Mouse (Mus musculus): ENCODE measurements around the gene Gm14403. TPM values are rescaled to one million over a fixed set of nuclear protein-coding genes. Genes with fewer than 3 reads are reported as not detected.
"Not testable (repeated sequence)": the region's sequence is repeated elsewhere in the genome, so short reads cannot be mapped to it uniquely, and the experiment has no call there.

The Gm14403 gene
- polyA plus RNA-seq (2012; rRNA removed) (2.3 and 4.8 TPM in 2 replicates), polyA plus RNA-seq (2014; fragmentation: Nextera tagmentation; extraction: Ambion mirVana) (5.1 and 5.2 TPM in 2 replicates)

GRCm38 (mm10) chr2:177498067-177498466 lies at the start of gene Gm14403:
TSS of gene Gm14403 (plus strand) at chr2:177498215.
- ATAC-seq (ENCODE audit: low FRiP score, low read depth); H3K27ac ChIP-seq (replicated peaks; ENCODE audit: low read depth, low read length); H3K27me3 ChIP-seq (ENCODE audit: control insufficient read depth, insufficient read depth, low read length); DNase-seq (ENCODE audit: low spot score); H3K36me3 ChIP-seq (ENCODE audit: control insufficient read depth, insufficient read depth, low read length); H3K9me3 ChIP-seq (ENCODE audit: control insufficient read depth, low read length); H3K4me1 ChIP-seq (ENCODE audit: control insufficient read depth, insufficient read depth, low read length); H3K9ac ChIP-seq (ENCODE audit: low read depth, low read length, severe bottlenecking): not testable (repeated sequence)
- Histone ChIP-seq H3K4me3 (replicated peaks; ENCODE audit: low read length) (peak within 1 kb of the TSS; percentile 34), H3K4me2 (replicated peaks; ENCODE audit: low read depth, low read length, severe bottlenecking) (peak within 1 kb of the TSS; percentile 25; the same call in 1 of the 2 replicates)
- WGBS = 10% methylated on average over 7 of the region's 7 CpGs

- H3K27me3 ChIP-seq (ENCODE audit: control insufficient read depth, insufficient read depth, low read length); ATAC-seq (ENCODE audit: low FRiP score, low read depth); DNase-seq (ENCODE audit: low spot score); H3K27ac ChIP-seq (replicated peaks; ENCODE audit: low read depth, low read length); H3K4me1 ChIP-seq (ENCODE audit: control insufficient read depth, insufficient read depth, low read length); H3K9me3 ChIP-seq (ENCODE audit: control insufficient read depth, low read length); H3K36me3 ChIP-seq (ENCODE audit: control insufficient read depth, insufficient read depth, low read length): not testable (repeated sequence)
- WGBS = 3% methylated on average over 6 of the region's 9 CpGs
- Histone ChIP-seq H3K4me3 (replicated peaks; ENCODE audit: low read length) (peak within 1 kb of the TSS; percentile 32), H3K9ac (ENCODE audit: low read depth, low read length, severe bottlenecking) (peak within 1 kb of the TSS; percentile 7; the same call in 1 of the 2 replicates), H3K4me2 (replicated peaks; ENCODE audit: low read depth, low read length, severe bottlenecking) (peak within 1 kb of the TSS; percentile 37; the same call in 1 of the 2 replicates)
These were observed 33.3 kb upstream of the Gm14403 start, which contains the start of gene Zfp970 for GRCm38 (mm10) chr2:177464676-177465075. TSS of gene Zfp970 (plus strand) at chr2:177464733.

GRCm38 (mm10) chr2:177468222-177468621 lies 29.8 kb upstream of the Gm14403 start:
- H3K4me1 ChIP-seq (ENCODE audit: control insufficient read depth, insufficient read depth, low read length); H3K27me3 ChIP-seq (ENCODE audit: control insufficient read depth, insufficient read depth, low read length); H3K9me3 ChIP-seq (ENCODE audit: control insufficient read depth, low read length); H3K4me3 ChIP-seq (replicated peaks; ENCODE audit: low read length); H3K9ac ChIP-seq (ENCODE audit: low read depth, low read length, severe bottlenecking); ATAC-seq (ENCODE audit: low FRiP score, low read depth); H3K36me3 ChIP-seq (ENCODE audit: control insufficient read depth, insufficient read depth, low read length); H3K27ac ChIP-seq (replicated peaks; ENCODE audit: low read depth, low read length); H3K4me2 ChIP-seq (replicated peaks; ENCODE audit: low read depth, low read length, severe bottlenecking); DNase-seq (ENCODE audit: low spot score): not testable (repeated sequence)

GRCm38 (mm10) chr2:177472261-177472660 lies 25.8 kb upstream of the Gm14403 start:
- not testable (repeated sequence) for H3K4me2 ChIP-seq (replicated peaks; ENCODE audit: low read depth, low read length, severe bottlenecking)
- 88% methylated on average over 5 of the region's 10 CpGs for WGBS

GRCm38 (mm10) chr2:177481971-177482370 lies 16.0 kb upstream of the Gm14403 start:
- not testable (repeated sequence) for H3K9me3 ChIP-seq (ENCODE audit: control insufficient read depth, low read length); H3K4me2 ChIP-seq (replicated peaks; ENCODE audit: low read depth, low read length, severe bottlenecking); H3K36me3 ChIP-seq (ENCODE audit: control insufficient read depth, insufficient read depth, low read length); ATAC-seq (ENCODE audit: low FRiP score, low read depth); H3K4me1 ChIP-seq (ENCODE audit: control insufficient read depth, insufficient read depth, low read length); H3K27ac ChIP-seq (replicated peaks; ENCODE audit: low read depth, low read length); DNase-seq (ENCODE audit: low spot score); H3K4me3 ChIP-seq (replicated peaks; ENCODE audit: low read length); H3K27me3 ChIP-seq (ENCODE audit: control insufficient read depth, insufficient read depth, low read length); H3K9ac ChIP-seq (ENCODE audit: low read depth, low read length, severe bottlenecking)
- 100% methylated on average over 1 of the region's 1 CpGs for WGBS

More at GRCm38 (mm10) chr2:177472261-177472660, 25.8 kb upstream of the Gm14403 start:
- H3K27ac ChIP-seq (replicated peaks; ENCODE audit: low read depth, low read length); H3K9me3 ChIP-seq (ENCODE audit: control insufficient read depth, low read length); H3K27me3 ChIP-seq (ENCODE audit: control insufficient read depth, insufficient read depth, low read length); H3K4me1 ChIP-seq (ENCODE audit: control insufficient read depth, insufficient read depth, low read length); ATAC-seq (ENCODE audit: low FRiP score, low read depth); H3K36me3 ChIP-seq (ENCODE audit: control insufficient read depth, insufficient read depth, low read length); DNase-seq (ENCODE audit: low spot score); H3K4me3 ChIP-seq (replicated peaks; ENCODE audit: low read length); H3K9ac ChIP-seq (ENCODE audit: low read depth, low read length, severe bottlenecking): not testable (repeated sequence)

- H3K4me2 ChIP-seq (replicated peaks; ENCODE audit: low read depth, low read length, severe bottlenecking); H3K4me1 ChIP-seq (ENCODE audit: control insufficient read depth, insufficient read depth, low read length); H3K27ac ChIP-seq (replicated peaks; ENCODE audit: low read depth, low read length); H3K9ac ChIP-seq (ENCODE audit: low read depth, low read length, severe bottlenecking); H3K36me3 ChIP-seq (ENCODE audit: control insufficient read depth, insufficient read depth, low read length); ATAC-seq (ENCODE audit: low FRiP score, low read depth); DNase-seq (ENCODE audit: low spot score); H3K4me3 ChIP-seq (replicated peaks; ENCODE audit: low read length); H3K9me3 ChIP-seq (ENCODE audit: control insufficient read depth, low read length); H3K27me3 ChIP-seq (ENCODE audit: control insufficient read depth, insufficient read depth, low read length): not testable (repeated sequence)
- WGBS = 86% methylated on average over 11 of the region's 11 CpGs
These were observed 14.6 kb upstream of the Gm14403 start for GRCm38 (mm10) chr2:177483238-177483948.

- not testable (repeated sequence) for H3K4me3 ChIP-seq (replicated peaks; ENCODE audit: low read length); H3K4me2 ChIP-seq (replicated peaks; ENCODE audit: low read depth, low read length, severe bottlenecking); H3K9me3 ChIP-seq (ENCODE audit: control insufficient read depth, low read length); H3K27ac ChIP-seq (replicated peaks; ENCODE audit: low read depth, low read length); H3K27me3 ChIP-seq (ENCODE audit: control insufficient read depth, insufficient read depth, low read length); DNase-seq (ENCODE audit: low spot score); H3K36me3 ChIP-seq (ENCODE audit: control insufficient read depth, insufficient read depth, low read length); H3K4me1 ChIP-seq (ENCODE audit: control insufficient read depth, insufficient read depth, low read length); ATAC-seq (ENCODE audit: low FRiP score, low read depth); H3K9ac ChIP-seq (ENCODE audit: low read depth, low read length, severe bottlenecking)
- WGBS = 67% methylated on average over 1 of the region's 1 CpGs
These were observed 1.2 kb downstream of the Gm14403 start for GRCm38 (mm10) chr2:177499182-177499581.

- not testable (repeated sequence) for H3K9me3 ChIP-seq (ENCODE audit: control insufficient read depth, low read length); H3K4me3 ChIP-seq (replicated peaks; ENCODE audit: low read length); H3K4me1 ChIP-seq (ENCODE audit: control insufficient read depth, insufficient read depth, low read length); DNase-seq (ENCODE audit: low spot score); H3K4me2 ChIP-seq (replicated peaks; ENCODE audit: low read depth, low read length, severe bottlenecking); H3K9ac ChIP-seq (ENCODE audit: low read depth, low read length, severe bottlenecking); ATAC-seq (ENCODE audit: low FRiP score, low read depth); H3K27ac ChIP-seq (replicated peaks; ENCODE audit: low read depth, low read length); H3K27me3 ChIP-seq (ENCODE audit: control insufficient read depth, insufficient read depth, low read length); H3K36me3 ChIP-seq (ENCODE audit: control insufficient read depth, insufficient read depth, low read length)
- WGBS = 85% methylated on average over 1 of the region's 1 CpGs
These were observed 7.2 kb downstream of the Gm14403 start for GRCm38 (mm10) chr2:177505211-177505719.
